Mouse (Mus musculus) spleen, postnatal 10 days (tissue): Measurements from ENCODE around the gene Fbxo6.
A peak's percentile ranks its signal among the peaks of the same experiment; 100 is the strongest.
"Not testable (repeated sequence)": the region's sequence is repeated elsewhere in the genome, so short reads cannot be mapped to it uniquely, and the experiment has no call there.

Source experiments
- DNase-seq, 2 experiments: peaks; one replicate each; pipeline ENCODE4 v3.0.0; 2021 to 2022; ENCODE audit warnings: low spot score in 2 of 2

The Fbxo6 gene

DNA sequence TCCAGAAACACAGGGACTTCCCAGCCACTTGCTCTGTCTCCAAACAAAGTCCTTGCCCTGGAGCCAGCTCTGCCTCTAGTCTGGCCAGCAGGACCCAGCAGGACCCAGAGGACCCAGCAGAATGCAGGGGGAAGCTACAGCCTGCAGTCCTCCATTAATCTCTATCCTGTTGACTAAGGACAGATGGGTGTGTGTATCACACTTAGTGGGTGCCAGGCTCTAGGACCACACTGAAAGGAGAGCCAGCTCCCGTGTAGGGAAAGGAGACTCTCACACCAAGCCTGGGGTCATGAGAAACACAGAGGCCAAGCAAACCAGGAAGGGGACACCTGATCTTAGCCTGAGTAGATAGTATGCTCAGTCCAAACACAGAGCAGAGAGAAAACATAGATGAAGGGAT, 23.7 kb downstream of the Fbxo6 start:
- DNase-seq = no peak

DNA sequence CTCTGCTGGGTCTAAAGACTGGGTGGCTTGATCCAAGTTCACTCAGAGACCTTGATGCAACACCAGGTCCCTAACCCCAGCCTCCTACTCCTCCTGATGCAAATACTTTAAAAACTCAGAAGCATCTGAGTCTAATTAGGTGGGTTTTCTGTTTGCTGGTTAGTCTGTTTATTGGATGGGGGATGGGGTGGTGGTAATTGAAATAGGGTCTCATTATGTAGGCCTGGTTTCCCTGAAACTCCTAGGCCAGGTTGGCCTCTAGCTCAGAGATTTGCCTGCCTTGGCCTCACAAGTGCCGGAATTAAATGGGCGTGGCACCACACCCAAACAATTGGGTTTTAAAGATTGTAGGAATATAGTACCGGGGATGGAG, 29.3 kb downstream of the Fbxo6 start:
- no peak for DNase-seq

DNA sequence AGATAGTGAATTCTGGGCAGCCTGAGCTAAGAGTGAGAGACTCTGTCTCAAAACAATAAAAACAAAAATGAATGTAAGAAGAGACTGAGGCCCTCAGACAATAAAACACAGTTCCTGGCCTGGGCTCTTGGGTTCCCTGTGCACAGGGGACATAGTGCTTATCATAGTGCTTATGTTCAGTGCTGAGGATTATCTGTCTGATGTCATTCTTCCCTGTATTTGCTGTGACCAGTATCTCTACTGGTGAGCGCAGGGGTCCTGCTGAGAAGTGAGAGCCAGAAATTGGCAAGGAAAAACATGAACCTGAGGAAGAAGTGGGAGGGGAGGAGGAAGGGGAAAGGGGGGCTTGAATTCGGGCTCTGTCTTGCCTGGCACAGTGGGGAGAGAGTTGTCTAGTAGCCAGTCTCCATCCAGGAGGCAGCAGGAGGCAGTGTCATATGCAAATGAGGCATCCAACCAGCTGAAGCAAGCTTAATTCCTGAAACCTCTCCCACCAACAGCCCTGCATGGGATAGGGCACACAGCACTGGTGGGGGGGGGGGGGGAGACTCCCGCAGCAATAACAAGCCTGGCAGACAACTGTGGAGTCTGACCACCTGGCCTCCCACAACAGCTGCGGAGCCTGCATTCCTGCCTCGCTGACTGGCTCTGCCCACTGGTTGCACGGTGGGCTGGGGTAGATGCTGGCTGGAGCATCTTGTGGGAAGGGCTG, 29.8 kb downstream of the Fbxo6 start:
- DNase-seq = no peak

DNA sequence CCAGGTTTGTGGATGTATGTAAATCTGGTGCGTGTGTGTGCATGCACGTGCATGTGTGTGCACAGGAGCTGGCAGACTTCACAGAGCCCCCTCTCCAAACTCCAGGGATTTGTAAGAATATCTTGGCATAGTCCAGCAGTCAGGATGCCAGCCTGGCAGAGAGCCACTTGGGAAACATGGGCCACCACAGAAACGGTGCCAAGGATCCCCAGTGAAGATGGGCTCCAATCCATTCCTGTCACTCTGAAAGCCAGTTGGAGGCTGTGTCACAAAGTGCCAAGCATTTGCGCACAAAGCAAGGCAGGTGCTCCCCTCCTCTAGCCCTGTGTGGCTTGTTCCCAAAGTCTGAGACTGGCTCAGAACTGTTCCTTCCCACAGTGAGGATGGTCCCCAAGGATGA, 30.6 kb downstream of the Fbxo6 start:
- DNase-seq = no peak

DNA sequence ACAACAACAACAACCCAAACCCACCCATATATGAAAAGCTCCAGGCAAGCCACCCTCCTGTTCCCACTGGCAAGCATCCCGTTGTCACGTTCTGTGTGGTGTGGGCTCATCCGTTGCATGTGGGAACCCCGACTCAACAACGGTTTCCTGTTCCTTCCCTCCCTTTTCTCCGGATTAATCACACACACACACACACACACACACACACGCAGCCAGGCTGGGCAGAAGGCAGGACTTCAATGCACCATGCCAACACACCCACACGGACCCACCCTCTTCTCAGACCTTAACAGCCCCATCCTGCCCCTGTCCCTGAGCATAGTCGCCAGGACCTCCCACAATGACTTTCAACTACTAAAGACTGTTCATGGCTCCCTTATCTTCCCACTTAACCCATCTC, 31.4 kb downstream of the Fbxo6 start:
- no peak for DNase-seq

DNA sequence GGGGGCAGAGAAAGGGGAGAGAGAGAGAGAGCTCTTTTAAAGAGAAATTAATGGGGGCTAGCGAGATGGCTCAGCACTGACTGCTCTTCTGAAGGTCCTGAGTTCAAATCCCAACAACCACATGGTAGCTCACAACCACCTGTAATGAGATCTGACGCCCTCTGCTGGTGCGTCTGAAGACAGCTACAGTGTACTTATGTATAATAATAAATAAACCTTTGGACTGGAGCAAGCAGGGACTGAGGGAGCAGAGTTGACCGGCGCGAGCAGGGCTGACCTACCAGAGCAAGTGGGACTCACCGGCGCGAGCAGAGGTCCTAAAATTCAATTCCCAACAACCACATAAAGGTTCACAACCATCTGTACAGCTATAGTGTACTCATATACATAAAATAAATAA, 32.4 kb downstream of the Fbxo6 start:
- not testable (repeated sequence) for DNase-seq

DNA sequence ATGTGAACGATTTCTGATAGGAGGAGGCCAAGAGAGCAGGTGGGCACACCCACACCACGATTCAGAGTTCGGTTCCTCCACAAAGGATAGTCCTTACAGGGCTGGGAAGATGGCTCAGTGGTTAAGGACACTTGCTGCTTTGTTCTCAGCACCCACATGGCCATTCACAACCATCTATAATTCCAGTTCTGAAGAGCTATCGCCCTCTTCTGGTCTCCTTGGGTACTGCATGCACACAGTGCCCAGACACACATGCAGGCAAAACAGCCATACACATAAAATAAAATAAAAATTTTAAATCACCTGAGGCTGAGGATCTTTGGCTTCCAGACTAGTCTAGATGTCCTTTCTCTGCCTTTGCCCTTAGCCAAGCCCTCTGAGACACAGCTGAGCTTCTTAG, 34.5 kb downstream of the Fbxo6 start:
- no peak for DNase-seq

DNA sequence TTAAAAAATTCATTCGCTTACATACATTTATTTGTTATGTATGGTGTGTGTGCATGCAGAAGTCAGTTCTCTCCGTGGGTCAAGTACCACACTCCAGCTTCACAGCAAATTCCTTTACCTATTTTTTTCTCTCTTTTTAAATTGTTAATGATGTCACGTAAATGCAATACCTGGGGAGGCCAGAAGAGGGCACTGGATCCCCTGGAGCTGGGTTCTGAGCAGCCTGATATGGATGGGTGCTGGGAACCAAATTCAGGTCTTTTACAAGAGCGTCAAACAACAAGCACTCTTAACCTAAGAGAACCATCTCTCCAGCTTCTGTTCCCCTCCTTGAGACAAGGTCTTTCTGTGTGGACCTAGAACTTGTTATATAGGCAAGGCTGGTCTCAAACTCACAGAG, 35.3 kb downstream of the Fbxo6 start:
- DNase-seq = peak in 1 of 2 experiments; percentile 43

DNA sequence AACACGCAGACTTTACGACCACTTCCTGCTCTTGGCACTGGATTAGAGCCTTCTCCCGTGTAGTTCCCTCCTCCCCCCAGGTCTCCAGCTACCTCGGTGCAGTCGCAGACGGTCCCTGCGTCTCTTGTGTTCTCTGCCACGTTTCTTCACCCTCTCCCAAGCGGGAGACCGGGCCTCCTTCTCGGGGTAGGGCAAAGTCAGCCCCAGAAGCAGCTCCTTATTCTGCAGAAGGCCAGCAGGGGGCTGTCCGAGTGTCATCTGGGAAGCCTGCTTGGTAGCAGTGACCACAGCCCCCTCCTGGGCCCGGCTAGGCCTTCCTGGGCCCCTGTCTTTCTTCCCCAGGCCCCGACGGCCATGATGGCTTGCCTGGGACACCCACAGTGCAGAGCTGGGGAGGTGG, 36.5 kb downstream of the Fbxo6 start:
- DNase-seq = peak in 1 of 2 experiments; percentile 55

DNA sequence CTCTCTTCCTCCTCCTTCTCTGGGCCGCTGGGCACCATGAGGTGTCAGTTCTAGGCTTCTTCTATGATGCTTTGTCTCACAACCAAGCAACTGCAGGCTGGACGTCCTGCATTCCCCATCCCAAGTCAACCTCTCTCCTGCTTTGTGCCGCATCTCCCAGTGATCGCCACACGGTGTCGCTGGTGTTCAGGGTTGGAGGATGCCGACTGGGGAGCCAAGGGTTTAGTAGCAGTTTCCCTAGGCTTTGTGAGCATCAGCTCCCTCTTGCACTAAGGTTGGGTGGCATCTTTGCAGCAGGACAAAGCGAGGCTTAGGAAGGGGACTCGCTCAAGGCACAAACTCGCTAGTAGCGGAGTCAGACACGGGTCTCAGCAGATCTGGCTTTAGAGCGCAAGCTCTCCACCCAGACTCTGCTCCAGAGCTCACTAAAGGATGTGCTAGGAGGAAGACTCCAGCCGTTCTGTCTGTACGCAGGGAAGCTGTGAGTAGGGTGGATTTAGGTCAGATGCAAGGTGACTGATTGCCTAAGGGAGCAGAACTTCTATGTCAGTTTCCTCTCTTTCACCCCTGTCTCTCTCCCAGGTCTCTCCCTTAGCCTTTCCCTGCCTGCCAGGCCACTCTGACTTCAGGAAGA, 37.1 kb downstream of the Fbxo6 start:
- peak; percentile 60 to 86 for DNase-seq

DNA sequence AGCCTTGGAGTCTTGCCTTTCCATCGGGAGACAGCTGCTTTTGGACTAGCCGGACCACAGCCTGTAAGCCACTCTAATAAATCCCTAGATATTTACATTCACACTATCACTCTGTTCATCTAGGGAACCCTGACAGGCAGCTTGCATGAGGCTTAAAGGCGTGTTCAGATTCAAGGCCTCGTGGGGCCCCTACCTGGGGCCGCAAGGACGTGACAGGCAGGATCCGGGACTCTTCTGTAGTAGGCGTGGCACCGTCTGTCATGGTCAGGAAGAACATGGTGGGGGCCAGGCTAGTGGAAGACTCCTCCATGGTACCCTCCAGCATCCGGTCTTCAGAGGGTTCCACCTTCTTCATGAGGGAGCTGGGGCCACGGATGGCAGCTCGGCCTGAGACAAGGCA, 39.4 kb downstream of the Fbxo6 start:
- DNase-seq = no peak

DNA sequence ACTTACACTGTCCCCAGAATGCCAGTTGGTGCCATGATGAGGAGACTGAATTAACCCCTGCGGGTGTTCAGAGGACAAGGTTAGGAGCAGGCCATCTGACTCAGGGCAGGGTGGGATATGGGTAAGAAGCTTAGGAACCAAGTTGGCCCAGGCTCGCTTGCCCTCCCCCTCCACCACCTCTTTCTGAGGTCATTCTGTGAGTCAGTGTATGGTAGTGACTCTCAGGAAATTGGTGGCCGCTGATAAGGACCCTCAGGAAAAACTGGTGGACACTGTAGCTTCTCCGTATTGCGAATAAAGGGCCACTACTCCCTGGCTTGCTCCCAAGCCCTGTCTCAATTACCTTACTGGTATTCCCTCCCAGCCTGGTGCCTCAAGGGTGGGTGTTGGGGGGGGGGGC, 42.7 kb downstream of the Fbxo6 start:
- no peak for DNase-seq

DNA sequence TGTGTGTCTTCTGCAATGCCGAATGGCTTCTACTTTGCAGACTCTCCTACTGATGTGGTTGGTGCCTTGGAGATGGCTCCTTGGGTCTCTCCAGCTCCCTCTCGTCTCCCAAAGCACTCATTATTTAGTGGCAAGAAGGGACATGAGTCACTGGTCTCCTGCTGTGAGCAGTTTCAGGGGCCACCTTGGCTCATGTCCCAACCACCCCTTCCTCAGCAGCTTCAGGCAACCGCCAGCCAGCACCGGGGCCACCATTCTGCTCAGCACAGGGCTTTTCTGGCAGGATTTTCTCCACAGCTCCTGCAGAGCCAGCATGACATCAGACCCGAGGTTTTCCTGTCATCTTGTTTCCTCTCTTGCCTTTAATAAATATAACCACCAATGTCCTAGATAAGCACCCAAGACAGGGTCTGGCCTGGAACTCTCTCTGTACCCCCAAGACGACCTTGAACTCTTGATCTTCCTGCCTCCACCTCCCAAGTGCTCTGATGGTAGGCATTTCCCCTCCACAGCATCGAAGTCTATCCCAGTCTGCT, 43.3 kb downstream of the Fbxo6 start:
- DNase-seq = no peak

DNA sequence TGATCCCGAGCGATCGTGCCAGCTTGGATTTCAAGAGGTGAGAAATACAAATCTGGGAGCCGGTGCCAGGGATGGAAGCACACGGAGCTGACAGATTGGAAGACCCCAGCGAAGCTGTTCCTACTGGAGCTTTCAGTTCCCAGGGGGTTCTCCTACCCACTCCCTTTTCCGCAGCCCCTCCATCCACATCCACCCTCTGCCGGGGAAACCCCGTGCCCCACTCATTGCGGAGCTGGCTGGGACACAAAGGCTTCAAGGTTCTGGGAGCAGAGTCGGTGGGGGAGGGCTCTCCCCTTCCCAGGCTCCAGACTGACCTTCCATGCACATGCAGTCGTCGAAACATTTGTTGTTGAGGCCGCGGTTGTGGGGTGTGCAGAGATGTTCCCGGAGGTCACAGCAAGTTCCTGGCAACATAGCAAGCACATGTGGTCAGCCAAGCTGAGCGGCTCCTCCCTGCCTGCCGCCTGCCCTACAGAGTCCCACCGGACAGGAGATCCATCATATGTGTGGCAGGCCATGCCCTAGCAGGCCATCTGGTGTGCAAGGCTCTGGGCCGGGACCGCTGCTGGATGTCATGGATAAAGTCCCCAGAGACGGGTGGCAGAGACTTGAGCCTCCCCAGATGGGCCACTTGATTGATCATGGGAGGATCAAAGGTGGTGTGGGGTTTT, 44.2 kb downstream of the Fbxo6 start:
- no peak for DNase-seq

DNA sequence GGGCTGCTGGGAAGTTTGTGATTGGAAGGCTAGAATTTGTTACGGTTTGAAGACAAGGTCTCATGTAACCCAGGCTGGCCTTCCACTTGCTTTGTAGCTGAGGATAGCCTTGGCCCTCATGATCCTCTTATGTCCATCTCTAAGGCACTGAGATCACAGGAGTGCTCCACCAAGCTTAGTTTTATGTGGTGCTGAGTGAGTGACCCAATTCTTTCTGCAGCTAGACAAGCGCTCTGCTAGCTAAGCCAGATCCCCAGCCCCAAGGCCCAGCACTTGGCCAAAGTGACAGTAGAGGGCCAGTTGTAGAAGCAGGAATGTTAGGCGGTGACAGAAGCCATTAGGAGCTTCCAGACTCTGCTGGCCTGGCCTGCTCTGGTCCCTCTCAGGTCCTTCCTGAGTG, 47.8 kb downstream of the Fbxo6 start:
- DNase-seq = no peak

DNA sequence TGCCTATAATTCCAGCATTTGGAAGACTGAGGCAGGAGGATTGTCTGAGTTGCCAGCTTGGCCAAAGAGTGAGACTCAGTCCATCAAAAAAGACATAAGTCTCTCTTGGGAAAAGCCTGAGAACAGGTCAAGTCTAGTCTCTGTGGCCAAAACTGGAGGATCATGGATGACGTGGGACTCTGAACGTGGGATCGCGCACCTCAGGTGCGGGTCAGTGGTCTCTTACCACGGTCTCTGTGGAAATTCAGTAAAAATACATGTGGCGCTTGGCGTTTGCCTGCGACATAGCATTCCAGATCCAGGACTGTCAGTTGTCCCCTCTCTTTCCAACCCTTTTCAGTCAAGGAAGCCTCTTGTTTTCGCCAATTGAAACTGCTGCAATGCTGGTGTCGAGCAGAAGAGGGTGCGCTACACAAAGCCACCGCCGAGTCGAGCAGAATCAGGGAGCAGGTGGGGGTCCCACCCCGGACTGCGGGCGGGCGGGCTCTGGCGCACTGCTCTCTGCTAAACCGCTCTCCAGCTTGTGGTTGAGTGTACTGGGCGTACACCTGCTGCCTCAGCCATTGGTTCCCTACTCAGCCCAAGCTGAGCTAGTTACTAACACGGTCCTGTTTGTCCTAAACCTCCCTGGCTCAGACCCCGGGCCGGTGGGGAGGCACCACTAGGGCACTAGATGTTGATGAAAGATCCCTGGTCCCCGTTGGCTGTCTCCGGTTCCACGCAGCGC, 50.0 kb downstream of the Fbxo6 start:
- DNase-seq = peak in 1 of 2 experiments; percentile 58

DNA sequence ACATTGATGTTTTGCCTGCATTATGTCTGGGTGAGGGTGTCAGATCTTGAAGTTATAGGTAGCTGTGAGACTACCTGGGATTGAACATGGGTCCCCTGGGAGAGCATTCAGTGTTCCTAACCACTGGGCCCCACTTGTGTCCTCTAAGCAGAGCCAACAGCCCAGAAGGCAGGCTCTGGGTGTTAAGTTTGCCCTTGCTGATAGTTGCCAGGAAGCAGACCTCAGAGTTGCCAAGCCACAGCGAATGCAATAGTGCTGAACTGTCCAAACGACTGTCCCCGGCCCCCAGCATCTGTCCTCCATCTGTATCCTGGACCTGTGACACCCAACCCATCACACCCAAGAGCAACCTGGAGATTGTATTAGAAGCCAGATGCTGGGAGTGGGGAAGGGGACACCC, 53.3 kb downstream of the Fbxo6 start:
- DNase-seq = no peak

DNA sequence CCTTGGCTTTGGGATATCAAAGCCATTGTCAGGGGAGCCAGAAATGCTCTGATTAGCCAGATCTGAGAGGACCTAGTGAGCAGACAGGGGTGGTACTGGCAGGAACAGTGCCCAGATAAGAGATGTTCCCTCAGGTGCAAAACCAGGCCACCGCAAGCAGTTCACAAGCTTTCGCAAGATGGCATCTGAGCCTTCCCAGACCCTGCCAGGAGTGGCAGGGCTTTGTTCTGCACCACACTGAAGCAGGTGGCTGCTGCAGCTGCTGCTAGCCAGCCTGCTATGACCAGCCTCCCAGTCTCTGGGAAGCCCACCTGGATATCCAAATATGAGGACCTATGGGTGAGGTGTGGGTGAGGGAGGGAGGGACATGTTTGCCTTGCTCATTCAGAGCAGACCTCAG, 54.0 kb downstream of the Fbxo6 start:
- no peak for DNase-seq
